Mouse (Mus musculus) liver, postnatal 0 days (tissue): Measurements from ENCODE around the gene Gstcd.

Experiments
- CTCF ChIP-seq: sonication (generic); IDR thresholded peaks from 2 replicates; pipeline ENCODE4 v1.5.1; 2016; ENCODE audit warnings: antibody characterized with exemption, low read depth
- EP300 ChIP-seq: IDR thresholded peaks from 2 replicates; pipeline ENCODE4 v1.6.1; 2016; ENCODE audit warnings: antibody characterized with exemption, low read depth, mild to moderate bottlenecking

DNA sequence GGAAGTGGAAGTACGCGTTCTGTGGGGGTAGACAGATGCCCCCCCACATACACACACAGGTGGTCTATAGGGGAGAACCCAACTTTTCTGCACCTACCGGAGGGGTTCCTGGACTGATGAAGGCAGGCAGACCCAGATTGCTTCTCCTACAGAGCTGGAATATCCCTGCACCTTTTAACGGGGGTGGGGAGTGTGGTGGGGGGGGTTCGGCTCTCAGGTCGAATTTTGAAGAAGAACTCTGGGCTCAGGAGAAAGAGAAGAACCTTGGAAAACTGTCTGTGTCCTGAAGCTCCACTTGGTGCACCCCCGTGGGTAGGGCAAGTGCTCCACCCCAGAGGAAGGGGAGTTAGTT, 141.3 kb downstream of the Gstcd start:
- TF ChIP-seq CTCF (no peak), EP300 (no peak)
